Mouse (Mus musculus) MN1 (cell line): Measurements from ENCODE around the gene C2cd2.
"Not testable (repeated sequence)": the region's sequence is repeated elsewhere in the genome, so short reads cannot be mapped to it uniquely, and the experiment has no call there.

Experiments
- DNase-seq: peaks from one replicate; pipeline ENCODE4 v3.0.0-alpha.2; 2016; ENCODE audit warnings: low spot score

Gene C2cd2

DNA sequence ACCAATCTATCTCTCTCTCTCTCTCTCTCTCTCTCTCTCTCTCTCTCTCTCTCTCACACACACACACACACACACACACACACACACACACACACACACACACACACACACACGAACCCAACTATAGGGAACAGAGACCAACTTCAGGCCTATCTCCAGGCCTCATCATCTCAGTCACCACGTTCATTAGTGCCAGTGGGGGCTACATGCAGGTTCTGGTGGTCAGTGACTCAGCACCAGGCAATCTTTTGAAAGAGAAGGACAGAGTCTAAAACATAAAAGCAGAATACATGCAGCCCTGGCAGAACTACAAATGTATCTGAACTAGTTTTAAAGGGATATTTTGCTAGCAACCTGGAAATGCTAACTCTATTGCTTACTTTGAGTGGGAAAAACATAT lies 15.4 kb downstream of the C2cd2 start:
- DNase-seq: not testable (repeated sequence)

DNA sequence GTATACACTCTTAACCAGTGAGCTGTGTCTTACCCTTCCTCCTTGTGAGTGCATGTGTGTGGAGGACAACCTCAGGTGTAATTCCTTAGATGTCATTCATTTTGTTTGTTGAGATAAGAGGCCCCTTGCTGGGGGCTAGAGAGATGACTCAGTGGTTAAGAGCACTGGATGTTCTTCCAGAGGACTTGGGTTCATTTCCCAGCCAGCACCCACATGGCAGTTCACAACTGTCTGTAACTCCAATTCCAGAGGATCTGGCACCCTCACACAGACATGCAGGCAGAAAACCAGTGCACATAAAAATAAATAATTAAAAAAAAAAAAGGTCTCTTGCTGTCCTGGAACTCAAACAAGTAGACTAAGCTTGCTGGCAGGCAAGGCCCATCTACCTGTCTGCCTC lies 20.6 kb downstream of the C2cd2 start:
- no peak for DNase-seq

DNA sequence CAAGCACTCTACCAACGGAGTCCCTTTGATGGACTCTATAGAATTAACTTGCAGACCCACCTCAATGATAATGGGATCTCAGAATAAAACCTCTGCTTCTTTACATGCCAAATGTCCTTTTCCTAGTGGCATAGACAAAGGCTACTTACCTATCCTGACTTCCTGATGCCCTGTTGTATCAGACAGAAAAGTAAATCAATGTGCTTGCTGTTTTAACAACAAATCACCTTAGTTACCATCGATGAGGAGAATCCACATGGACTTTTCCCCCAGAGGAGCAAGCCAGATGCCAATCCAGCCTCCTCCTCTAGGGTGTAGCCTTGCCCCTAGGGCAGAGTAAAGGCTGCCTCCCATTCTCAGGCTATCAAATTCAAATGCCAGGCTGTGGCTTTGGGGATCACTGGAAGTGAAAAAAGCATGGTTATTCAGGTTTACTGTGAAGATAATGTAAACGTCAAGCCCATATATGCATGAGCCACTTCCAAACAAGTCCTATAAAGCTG lies 21.9 kb downstream of the C2cd2 start:
- DNase-seq: no peak

DNA sequence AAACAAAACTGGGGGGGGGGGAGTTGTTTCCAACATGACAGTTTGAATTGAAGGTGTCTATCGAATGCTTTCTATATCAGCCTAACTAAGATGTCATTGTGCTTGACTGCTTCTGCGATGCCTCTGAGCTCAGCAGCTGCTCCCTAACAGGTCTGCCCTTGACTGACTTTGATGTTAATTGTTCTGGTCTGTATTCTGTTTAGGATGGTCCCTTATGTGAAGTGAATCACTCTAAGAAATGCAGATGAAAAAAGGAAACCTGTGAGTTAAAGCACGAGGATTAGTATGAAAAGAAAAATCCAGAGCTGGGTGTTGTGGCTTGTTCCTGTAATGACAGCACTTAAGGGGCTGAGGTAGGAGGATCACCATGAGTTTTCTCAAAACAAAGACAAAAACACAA lies 26.6 kb downstream of the C2cd2 start:
- no peak for DNase-seq

DNA sequence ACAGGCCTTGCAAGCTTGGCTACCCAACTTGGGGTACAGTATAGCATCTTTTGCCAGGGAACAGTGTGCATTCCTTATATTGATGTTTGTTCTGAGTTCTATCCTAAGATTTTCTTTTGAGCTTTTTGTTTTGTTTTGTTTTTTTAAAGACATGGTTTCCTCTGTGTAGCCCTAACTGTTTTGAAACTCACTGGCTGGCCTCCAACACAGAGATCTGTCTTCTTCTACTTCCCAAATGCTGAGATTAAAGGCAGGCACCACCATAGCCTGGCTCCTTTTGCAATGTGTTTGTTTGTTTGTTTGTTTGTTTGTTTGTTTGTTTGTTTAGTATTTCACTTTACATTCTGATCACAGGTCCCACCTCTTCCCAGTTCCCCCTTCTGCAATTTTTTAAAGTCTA lies 32.2 kb downstream of the C2cd2 start:
- no peak for DNase-seq

DNA sequence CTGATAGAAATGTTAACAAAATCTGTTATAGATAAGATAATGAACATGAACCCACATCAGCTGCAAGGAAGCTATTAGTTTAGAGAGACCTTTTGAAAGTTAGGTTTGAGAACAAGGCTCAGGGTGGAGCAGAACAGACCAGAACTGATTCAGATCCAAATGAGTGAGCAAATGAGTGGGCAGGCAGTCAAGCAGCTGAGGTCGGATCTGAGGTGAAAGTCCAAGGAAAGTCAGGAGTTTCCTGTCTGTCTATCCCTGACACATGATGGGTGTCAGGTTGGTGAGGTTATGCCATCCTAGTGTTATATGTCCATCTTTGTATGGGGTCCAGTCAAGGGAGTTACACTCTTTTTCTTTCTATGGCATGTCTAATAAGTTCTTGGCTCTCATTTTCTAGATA lies 32.9 kb downstream of the C2cd2 start:
- no peak for DNase-seq

DNA sequence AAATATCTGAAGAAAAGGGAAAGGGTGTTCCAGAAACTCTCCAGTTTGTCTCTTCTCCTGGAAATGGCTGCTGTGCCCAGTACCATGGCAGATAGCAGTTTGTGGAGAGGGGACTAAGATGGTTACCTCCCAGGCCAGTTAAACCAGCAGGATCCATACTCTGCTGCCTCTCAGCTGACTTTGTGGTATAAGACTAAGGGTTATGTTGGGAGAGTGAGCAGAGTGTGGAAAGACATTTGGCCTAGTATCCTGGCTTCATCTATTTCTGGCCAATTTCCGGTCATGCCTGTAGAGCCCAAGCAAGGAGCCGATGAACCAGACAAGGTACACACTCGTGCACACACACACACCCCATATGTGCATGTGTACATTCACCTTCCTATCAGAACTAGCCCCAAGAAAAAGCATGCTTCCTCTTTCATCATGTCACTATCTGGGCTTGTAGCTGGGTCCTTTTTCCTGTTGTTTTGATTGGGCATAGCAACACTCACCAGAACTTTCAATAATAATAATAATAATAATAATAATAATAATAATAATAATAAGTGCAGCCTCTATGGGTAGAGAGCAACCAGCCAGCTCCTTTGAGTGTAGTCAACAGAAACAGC lies 35.0 kb downstream of the C2cd2 start:
- no peak for DNase-seq

DNA sequence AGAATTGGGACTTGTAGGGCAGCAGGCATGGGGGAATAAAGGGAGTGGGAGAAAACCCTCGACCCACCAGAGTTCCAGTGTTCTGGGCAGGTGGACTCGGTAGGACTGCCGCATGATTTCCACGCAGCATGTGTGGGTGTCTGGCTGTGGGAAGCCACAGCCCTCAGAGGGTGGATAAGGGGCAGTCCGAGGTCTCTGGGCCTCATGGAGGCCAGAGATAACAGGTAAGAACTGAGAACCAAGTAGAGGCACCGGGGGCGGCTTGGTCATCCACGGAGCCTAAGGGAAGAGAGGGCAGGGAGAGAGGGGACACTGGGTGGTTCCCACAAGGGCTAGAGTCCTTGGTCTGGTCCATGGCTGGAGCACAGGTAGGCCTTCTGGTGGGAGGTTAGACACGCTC lies 36.0 kb downstream of the C2cd2 start:
- DNase-seq: no peak

DNA sequence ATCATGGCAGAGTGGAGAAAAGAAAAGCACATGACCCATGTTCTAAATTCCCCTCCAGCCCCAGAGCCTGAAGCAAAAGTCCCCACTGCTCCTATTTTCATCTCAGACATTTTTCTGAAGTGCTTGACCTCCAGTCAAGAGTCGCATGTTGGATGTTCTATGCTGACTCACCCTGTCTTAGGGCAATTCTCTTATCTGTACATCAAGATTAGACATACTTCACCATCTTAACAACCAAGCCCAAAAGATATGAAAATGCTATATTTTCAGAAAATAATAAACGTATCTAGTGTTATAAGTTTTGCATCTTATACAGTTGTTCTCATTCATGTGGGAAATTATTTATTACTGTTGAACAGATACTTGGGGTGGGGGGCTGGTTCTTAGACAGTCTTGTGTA lies 36.6 kb downstream of the C2cd2 start:
- DNase-seq: no peak

DNA sequence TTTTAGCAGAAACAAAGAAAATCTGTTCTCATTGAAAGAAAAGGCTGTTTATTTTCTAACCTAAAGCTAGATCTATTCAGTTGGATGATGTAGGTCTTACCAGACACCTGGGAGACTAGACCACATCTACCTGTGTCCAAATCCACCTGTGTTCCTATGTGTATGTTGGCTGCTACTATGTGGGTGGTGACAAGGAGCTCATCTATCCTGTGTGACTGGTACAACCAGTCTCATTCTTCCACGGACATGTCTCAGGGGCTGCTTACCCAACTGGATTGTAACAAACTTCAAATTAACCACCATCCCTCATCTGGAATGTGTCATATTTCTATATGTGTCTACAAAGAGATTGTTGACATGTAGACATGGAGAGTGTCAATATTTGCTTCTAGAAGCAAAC lies 38.7 kb downstream of the C2cd2 start:
- no peak for DNase-seq

DNA sequence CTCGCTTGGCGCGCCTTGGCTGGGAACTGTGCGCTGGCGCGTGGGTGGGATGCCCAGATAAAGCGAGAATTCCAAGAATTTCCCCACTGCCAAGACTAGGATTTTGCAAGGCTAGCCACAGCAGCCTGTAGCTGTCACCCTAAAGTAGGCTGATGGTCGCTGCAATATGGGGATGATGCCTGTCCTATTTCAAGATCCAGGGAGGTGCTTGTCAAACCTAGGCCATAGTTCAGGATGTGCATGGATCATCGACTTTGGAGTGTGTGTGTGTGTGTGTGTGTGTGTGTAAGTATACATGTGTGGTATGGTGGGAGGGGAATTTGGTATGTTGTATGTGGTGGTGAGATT lies 39.6 kb downstream of the C2cd2 start:
- no peak for DNase-seq

DNA sequence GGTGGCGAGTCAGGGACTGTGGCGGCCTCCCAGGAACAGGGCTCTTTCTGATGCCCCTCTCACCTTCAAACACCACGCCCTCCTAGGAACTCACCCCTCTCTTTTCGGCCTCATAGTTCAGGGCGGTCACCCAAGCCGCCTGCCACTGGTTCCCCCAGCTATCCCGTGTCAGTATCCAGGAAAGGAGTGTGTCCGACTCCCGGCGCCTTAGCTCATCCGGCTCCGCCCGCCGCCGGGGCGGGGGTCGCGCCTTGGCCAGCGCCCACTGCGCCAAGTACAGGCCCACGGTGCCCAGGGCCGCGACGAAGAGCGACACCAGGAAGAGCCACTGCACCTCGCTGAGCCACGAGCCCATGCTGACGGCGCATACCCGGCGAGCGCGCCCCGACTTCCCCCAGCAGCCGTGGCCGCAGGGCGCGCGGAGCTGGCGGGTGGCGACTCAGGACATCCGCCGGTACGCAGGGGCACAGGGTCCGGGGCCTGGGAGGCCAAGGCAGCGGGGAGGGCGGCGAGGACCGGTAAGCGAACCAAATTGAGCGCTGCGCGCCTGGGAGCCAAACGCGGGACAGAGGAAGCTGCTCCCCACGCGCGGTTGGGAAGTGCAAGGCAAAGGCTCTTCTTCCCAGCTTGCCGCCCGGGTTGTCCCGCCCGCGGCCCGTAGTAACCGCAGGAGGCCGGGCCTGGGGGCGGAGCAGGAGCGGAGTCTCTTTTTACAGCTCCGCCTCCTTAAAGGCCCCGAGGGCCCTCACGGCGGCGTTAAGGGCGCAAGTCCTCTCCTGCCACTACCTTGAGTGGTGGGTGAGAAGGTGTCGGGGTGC lies 40.2 kb downstream of the C2cd2 start:
- peak; percentile 88 for DNase-seq

DNA sequence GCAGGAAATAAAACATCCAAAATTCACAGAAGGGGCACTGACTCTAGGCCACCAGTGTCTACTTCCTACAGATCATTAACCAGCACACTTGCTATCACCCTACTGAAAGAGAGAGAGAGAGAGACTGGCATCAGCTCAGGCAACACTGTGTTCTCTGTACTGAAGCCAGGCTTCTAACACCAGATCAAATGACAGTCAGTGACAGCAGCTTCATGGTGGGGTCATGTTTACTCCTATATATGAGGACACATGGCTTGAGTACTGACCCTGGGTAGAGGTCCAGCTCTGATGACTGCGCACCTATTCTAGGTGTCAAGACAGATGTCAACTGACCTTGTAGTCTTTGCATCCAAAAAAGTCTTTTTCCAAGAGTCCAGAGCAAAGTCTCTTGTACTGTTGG lies 41.8 kb downstream of the C2cd2 start:
- no peak for DNase-seq

DNA sequence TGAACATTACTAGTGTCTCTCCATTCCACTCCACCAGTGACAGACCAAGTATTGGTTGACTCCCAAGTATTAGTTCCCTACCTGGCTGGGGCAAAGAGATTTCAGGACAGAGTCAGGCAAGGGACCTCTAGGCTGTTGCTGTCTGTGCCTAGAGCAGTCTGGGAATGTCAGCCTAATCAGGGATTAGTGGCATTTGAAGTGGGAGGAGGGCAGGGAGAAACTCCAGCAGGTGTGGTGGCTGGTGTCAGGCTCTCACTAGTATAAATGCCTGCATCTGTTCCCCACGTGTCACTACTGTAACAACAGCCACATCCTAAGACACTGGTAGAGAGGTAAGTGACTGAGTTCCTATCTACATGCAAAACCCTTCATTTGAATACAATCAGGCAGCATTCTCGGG lies 42.6 kb downstream of the C2cd2 start:
- DNase-seq: no peak

DNA sequence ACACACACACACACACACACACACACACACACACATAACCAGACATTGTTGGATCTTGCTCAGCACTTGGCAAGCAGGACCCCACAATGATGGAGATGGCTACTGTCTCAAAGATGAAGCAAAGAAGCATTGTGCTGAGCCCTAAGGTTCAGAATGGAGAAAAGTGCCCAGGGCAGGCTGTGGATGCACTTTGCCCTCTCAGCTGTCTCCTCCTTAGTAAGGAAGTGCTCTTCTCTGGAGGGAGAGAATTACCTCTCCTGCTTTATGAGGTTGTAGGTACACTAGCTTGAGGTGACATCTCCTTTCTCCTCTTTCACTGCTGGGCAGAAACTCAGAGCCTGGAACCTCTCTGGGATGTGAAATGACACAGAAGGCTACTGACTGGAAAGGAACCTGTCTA lies 49.5 kb downstream of the C2cd2 start:
- no peak for DNase-seq

DNA sequence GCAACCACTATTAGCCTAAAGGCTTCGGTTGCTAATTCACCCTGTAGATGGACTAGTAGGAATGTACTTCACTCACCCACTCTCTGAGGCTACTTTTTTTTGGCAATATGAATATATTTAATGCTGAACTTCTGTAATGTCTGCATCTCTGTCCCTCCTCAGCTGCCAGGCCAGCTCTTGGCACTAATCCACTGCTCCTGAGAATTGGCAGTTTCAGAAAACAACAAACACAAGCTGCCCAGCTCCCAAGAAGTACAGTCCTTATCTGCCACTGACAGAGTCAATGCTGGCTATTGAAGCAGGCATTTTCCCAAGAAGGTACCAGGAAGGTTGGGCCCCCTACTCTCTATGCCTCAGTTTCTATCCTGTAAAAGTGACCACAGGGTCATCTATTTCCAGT lies 53.0 kb downstream of the C2cd2 start:
- no peak for DNase-seq

DNA sequence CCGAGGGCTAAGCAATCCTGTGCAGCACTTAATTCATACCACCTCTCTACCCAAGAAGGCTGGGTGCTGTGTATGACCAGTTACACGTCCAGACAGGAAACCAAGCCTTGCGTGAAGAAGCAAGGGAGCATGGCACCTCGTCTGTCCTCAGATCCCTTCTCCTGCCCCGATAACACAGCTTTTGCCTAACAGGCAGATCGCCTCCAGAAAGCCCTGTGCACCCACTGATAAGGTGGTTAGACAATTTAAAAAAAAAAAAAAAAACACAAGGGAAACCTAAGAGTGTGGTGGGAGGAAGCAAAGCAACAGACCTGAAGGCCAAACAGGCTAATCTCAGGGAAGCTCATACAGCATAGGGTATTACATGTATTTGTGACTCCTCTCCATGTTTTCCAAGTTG lies 54.9 kb downstream of the C2cd2 start:
- no peak for DNase-seq

DNA sequence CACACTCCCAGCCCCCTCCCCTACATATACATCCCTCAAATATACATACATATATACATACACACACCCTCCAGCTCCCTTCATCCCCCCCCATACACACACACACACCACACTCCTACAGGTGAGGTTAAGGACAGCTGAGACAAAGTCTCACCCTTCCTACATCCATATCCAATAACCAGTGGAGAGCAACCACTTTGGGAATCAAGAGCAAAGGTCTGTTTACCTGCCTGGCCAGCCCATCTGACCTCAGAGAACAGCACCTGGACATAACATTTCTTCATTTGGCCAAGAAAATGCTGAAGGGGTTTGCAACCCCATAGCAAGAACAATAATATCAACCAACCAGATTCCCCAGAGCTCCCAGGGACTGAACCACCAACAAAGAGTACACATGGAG lies 56.1 kb downstream of the C2cd2 start:
- DNase-seq: no peak

DNA sequence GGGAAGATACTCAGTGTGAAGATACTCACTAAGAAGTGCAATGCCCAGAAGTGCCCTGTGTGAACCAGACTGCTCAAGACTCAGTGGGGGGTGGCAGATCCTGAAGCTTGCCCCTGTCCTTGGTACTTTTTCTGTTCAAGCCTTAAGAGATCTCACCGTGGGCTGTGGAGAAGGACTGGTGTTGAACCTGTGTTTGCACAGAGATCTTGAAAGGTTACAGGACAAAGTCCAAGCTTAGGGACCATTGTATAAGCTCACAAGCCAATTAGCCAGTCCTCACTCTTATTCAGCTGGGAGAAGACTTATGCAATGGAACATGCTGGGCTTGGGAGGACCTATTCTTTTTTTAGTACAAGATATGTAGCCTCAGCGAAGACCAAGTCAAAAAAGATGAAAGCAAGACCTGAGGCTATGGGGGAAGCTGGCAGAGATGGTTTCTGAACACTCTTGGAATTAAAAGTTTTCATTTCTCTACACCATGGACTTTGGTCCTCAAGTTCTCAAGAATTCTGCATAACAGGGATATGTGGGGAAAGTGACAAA lies 56.9 kb downstream of the C2cd2 start:
- no peak for DNase-seq

DNA sequence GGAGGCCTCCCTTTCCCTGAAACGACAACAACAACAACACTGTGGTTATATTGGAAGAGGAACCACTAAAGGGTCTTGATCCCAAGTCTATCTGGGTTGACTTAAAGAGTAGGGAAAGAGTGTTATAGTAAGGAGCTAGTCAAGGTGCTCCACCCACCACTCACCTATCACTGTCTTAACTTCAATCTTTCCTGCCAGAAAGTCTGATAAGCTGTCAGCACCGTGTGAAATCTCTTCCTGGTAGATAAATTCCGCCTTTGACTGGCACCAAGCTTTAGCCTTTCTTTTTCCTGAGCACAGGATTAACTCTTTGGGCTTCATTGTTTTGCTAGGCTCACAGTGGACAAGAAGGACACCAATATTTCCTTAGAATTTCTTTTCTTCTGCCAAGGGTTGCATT lies 58.4 kb downstream of the C2cd2 start:
- no peak for DNase-seq

DNA sequence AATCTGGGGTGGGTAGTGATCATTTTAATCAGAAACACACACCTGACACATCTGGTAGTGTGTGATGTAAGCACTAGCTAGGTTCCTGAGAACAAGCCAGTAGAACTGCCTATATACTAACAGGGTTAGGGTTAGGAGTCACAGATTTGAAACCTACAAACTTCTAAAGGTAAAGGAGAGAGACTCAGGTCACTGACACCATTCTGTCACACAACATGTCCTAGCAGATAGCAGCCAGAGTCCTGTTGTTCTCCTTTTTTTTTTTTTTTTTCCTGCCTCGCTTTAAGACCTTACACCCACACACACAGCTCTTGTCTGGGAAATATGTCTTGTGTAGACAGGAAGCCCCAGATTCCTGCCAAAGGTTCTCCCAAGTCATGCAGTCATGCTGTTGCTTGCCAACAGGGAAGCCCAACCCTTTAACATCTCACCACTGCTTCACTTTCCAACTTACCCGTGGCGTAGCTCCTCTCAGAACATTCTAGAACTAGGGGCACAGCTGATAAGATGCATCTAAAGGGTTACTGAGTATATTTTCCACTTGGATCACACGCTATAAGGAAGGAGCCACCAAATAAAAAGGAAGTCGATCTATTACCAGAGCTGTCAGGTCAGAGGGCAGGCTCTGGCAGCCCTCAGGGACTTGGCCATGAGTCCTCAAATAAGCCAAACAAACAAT lies 64.9 kb downstream of the C2cd2 start:
- DNase-seq: no peak

DNA sequence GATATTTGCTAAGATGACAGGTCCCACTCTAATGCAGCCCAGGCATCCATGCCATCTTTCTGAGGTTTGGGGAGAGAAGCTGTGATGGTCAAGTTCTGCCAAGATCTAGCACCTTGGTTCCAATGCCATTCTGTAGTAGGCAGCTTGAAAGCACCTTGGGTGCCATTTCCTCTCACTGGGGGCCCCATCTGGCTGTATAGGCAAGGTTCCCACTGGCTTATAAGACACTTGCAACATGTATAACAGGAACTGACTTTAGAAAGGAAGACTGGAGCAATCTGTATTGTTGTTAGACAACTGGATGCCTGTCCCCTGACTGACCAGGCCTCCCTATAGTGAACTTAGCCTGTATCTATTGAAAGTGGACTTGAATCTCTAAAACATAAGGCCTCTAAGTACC lies 74.6 kb downstream of the C2cd2 start:
- DNase-seq: no peak

DNA sequence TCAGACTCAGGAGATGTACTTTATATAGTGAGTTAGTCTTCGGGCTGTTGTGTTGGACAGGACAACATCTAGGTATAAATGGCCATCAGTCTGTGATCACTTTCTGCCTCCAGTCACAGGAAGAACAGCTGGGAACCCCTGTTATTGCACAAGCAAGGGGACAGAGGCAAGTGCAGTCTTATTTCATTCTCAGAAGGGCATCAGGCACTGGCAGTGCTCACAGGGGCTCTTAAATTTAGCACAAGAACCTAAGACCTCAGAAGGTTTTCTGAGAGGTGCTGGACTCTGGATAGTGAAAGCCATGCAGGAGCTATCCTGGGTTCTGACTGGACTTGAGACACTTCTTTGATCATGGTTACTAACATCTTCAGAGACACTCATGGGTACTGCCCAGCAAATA lies 78.7 kb downstream of the C2cd2 start:
- no peak for DNase-seq
